Mouse (Mus musculus): ENCODE results near the gene Cntn5. TPM values are rescaled to one million over a fixed set of nuclear protein-coding genes. Genes with fewer than 3 reads are reported as not detected.

Gene Cntn5
- polyA plus RNA-seq, 1 experiment from 2014 or later: 2.3 TPM

DNA sequence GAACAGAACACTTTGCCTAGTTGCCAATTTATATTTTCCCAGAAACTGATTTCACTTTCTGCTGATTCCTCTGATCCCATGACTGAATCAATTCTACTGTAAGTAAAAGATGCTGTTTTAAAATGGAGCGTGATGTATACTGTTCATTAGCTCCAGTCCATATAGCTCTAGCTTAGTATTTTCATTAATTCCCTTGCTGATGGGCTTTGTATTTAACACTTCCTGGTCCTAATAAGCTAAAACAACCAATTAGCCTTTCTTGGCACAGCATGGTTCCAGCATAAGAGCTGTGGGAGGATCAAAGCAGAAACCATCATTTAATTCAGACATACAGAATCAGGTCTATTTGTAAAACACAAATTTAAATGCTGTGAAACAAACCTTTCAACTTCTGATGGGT is 375.5 kb downstream of the Cntn5 start:
- Histone ChIP-seq H3K27me3 (replicated peaks; ENCODE audit: control insufficient read depth, insufficient read depth, low read length) (no peaks in the 10 kb centered on the region), H3K4me3 (ENCODE audit: low read depth, low read length) (no peak overlapping the region), H3K36me3 (ENCODE audit: control insufficient read depth, insufficient read depth, low read length) (no peaks in the 10 kb centered on the region), H3K4me2 (ENCODE audit: low read depth, low read length) (no peak overlapping the region), H3K9me3 (ENCODE audit: control insufficient read depth, low read length) (no peaks in the 10 kb centered on the region), H3K27ac (replicated peaks; ENCODE audit: low read depth, low read length) (no peak overlapping the region), H3K4me1 (ENCODE audit: control insufficient read depth, insufficient read depth, low read length) (no peaks in the 10 kb centered on the region), H3K9ac (ENCODE audit: low read depth, low read length) (no peak overlapping the region)
- 87% methylated on average over 1 of the region's 1 CpGs for WGBS
- ATAC-seq (ENCODE audit: low read depth) (no peak), DNase-seq (ENCODE audit: low spot score) (no peak)

DNA sequence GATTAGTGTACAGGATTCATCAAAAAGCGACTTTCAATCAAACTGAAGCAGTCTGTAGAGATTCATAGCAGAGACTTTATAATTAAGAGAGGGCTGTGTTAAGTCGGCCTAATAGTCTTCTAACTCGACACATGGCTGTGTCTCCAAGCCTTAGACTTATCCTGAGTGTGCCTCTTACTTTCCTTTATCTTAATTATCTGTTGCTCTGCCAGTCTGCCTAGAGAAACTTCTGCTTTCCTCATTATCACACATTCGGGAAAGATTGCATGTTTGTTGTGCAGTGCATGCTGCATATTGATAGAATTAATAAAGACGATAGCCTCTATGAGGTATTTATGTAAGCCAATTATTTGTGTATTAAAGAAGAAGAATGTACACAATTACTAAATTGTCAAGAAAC is 375.9 kb downstream of the Cntn5 start:
- Histone ChIP-seq H3K4me3 (ENCODE audit: low read depth, low read length) (no peak overlapping the region), H3K27me3 (replicated peaks; ENCODE audit: control insufficient read depth, insufficient read depth, low read length) (no peaks in the 10 kb centered on the region), H3K4me1 (ENCODE audit: control insufficient read depth, insufficient read depth, low read length) (no peaks in the 10 kb centered on the region), H3K4me2 (ENCODE audit: low read depth, low read length) (no peak overlapping the region), H3K27ac (replicated peaks; ENCODE audit: low read depth, low read length) (no peak overlapping the region), H3K9ac (ENCODE audit: low read depth, low read length) (no peak overlapping the region), H3K36me3 (ENCODE audit: control insufficient read depth, insufficient read depth, low read length) (no peaks in the 10 kb centered on the region), H3K9me3 (ENCODE audit: control insufficient read depth, low read length) (no peaks in the 10 kb centered on the region)
- ATAC-seq (ENCODE audit: low read depth): no peak
- no peak for DNase-seq (ENCODE audit: low spot score)
- WGBS: 75% methylated on average over 5 of the region's 5 CpGs

DNA sequence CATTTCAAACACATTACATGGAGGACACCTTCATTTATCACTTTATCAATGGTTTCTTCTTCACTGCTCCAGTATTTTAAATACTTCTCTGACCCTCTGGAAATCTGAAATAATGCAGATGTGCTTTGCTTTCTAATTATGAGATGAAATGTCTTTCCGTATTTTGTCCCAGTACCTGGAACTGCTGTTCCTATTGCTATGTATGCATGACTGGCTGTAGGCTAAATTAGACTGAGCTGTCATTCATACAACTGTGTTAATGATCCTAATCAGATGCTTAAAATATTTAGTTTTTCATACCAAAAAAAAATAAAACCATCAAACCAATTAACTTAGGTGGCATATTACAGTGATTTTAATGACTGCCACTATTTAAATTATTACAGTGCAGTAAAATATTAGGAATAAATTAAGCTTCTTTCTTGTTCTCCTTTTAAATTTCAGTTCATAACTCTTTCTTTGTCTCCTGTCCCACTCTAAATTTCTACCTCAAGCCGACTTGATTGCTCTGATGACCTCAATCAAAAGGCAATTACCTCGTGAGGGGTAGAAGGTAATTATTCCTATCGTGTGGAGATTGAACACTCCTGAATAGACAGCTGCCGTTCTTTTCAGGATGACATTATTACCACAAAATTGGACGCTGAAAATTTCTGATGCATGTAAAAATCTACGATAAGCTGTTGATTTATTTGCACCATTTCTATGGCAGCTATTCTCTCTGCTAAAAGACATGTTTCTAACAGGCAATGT is 378.5 kb downstream of the Cntn5 start:
- no peak overlapping the region for H3K27ac ChIP-seq (replicated peaks; ENCODE audit: low read depth, low read length)
- H3K4me1 ChIP-seq (ENCODE audit: control insufficient read depth, insufficient read depth, low read length): no peaks in the 10 kb centered on the region
- no peaks in the 10 kb centered on the region for H3K27me3 ChIP-seq (replicated peaks; ENCODE audit: control insufficient read depth, insufficient read depth, low read length)
- no peak for DNase-seq (ENCODE audit: low spot score)
- H3K36me3 ChIP-seq (ENCODE audit: control insufficient read depth, insufficient read depth, low read length): no peaks in the 10 kb centered on the region
- no peak for ATAC-seq (ENCODE audit: low read depth)
- WGBS: 46% methylated on average over 7 of the region's 7 CpGs
- H3K9me3 ChIP-seq (ENCODE audit: control insufficient read depth, low read length): no peaks in the 10 kb centered on the region
- no peak overlapping the region for H3K9ac ChIP-seq (ENCODE audit: low read depth, low read length)
- no peak overlapping the region for H3K4me3 ChIP-seq (ENCODE audit: low read depth, low read length)
- H3K4me2 ChIP-seq (ENCODE audit: low read depth, low read length): no peak overlapping the region

DNA sequence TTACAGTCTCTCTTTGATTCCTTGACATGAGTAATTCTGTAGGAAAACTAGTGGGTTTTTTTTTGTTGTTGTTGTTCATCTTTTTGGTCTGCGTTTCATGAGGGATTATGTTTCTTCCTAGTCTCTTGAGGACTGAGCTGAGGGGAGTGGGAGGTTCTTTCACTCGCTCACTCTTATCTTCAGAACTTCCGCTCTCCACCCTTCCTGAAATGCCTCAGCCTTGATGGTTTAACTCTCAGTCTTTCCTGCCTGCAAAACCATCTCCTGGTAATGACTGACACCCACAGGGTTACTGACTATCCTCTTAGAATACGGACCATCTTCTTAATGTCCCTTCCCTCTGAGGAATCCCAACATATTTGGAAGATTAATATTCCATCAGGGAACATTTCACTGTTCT is 382.0 kb downstream of the Cntn5 start:
- ATAC-seq (ENCODE audit: low read depth): no peak
- no peaks in the 10 kb centered on the region for H3K36me3 ChIP-seq (ENCODE audit: control insufficient read depth, insufficient read depth, low read length)
- H3K27me3 ChIP-seq (replicated peaks; ENCODE audit: control insufficient read depth, insufficient read depth, low read length): no peaks in the 10 kb centered on the region
- no peak overlapping the region for H3K27ac ChIP-seq (replicated peaks; ENCODE audit: low read depth, low read length)
- no peak overlapping the region for H3K9ac ChIP-seq (ENCODE audit: low read depth, low read length)
- H3K9me3 ChIP-seq (ENCODE audit: control insufficient read depth, low read length): no peaks in the 10 kb centered on the region
- no peak overlapping the region for H3K4me2 ChIP-seq (ENCODE audit: low read depth, low read length)
- H3K4me3 ChIP-seq (ENCODE audit: low read depth, low read length): no peak overlapping the region
- WGBS: 68% methylated on average over 4 of the region's 4 CpGs
- H3K4me1 ChIP-seq (ENCODE audit: control insufficient read depth, insufficient read depth, low read length): no peaks in the 10 kb centered on the region
- DNase-seq (ENCODE audit: low spot score): no peak

DNA sequence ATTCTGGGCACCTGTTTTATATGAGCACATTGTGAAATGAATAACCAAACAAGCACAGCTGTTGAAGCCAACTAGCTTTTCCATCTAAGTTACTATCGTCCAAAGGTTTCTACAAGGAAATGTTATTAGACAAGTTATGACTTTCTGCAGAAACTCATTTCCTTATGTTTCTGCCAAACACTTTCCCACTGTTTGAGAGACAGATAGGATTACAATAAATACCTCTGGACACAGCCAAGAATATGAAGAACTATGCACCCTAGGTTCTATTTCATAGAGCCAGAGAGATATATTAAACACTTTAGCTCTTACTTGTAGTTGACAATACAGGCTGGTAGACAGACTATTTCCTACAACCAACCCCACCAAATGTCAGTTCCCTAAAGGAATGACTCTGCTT is 383.5 kb downstream of the Cntn5 start:
- ATAC-seq (ENCODE audit: low read depth): no peak
- Histone ChIP-seq H3K27me3 (replicated peaks; ENCODE audit: control insufficient read depth, insufficient read depth, low read length) (no peaks in the 10 kb centered on the region), H3K36me3 (ENCODE audit: control insufficient read depth, insufficient read depth, low read length) (no peaks in the 10 kb centered on the region), H3K27ac (replicated peaks; ENCODE audit: low read depth, low read length) (no peak overlapping the region), H3K4me3 (ENCODE audit: low read depth, low read length) (no peak overlapping the region), H3K9ac (ENCODE audit: low read depth, low read length) (no peak overlapping the region), H3K9me3 (ENCODE audit: control insufficient read depth, low read length) (no peaks in the 10 kb centered on the region), H3K4me1 (ENCODE audit: control insufficient read depth, insufficient read depth, low read length) (no peaks in the 10 kb centered on the region), H3K4me2 (ENCODE audit: low read depth, low read length) (no peak overlapping the region)
- peak; percentile 61 for DNase-seq (ENCODE audit: low spot score)
- WGBS: 35% methylated on average over 1 of the region's 1 CpGs

DNA sequence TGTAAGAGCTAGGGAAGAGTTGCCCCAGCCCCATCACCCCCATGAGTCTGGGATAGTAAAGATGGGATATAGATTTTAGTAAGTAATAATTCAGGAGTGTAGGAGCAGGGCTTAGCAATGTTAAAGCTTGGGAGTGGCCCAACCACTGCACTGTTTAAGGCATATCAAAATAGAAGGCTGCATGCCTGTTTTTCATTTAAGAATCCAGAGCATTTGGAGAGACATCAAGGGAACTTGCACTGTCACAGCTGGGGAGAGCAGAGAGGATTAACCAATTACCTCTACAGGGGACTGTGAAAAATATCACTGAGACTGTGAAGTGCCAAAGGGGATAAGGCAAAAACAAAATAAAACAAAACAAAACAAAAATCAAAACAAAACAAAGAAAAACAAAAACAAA is 412.3 kb downstream of the Cntn5 start:
- no peak overlapping the region for H3K9ac ChIP-seq (ENCODE audit: low read depth, low read length)
- no peak for ATAC-seq (ENCODE audit: low read depth)

DNA sequence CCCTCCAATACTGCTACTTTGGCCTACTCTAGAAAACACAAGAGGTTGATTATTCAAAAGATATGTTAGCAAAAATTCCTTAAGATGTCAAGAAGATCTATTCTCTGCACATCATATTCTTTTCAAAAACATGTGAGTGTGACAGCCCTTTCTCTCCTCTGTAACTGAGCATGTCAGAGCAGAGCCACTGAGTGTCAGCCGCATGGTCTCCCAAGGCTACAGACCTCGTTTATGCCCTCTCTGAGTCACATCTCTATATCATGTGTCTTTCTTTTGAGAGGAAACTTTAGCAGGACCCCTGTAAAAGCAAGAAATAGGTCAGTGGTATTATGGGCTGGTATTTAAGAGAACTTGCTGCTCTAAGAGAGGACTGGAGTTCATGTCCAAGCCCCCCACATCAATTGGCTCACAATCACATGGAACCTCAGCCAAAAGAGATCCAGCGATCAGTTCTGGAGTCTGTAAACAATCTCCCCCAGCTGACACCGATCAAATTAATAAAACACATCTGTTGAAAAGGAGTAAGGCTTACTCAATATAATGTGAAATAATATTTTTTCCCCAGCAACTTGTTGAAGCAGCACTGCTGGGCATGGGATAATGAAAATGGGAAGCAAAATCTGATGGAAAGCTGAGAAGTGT is 433.0 kb downstream of the Cntn5 start:
- no peaks in the 10 kb centered on the region for H3K27me3 ChIP-seq (replicated peaks; ENCODE audit: control insufficient read depth, insufficient read depth, low read length)
- H3K4me3 ChIP-seq (ENCODE audit: low read depth, low read length): no peak overlapping the region
- H3K36me3 ChIP-seq (ENCODE audit: control insufficient read depth, insufficient read depth, low read length): no peaks in the 10 kb centered on the region
- peak; percentile 67 for DNase-seq (ENCODE audit: low spot score)
- no peak overlapping the region for H3K9ac ChIP-seq (ENCODE audit: low read depth, low read length)
- ATAC-seq (ENCODE audit: low read depth): peak; percentile 62; the same call in 1 of the 2 replicates
- H3K4me1 ChIP-seq (ENCODE audit: control insufficient read depth, insufficient read depth, low read length): peaks cover 9% of the 10 kb centered on the region; the same call in 1 of the 2 replicates
- H3K27ac ChIP-seq (replicated peaks; ENCODE audit: low read depth, low read length): no peak overlapping the region
- 45% methylated on average over 4 of the region's 4 CpGs for WGBS
- H3K9me3 ChIP-seq (ENCODE audit: control insufficient read depth, low read length): 0 out of 2 replicates have a peak, but pooled peaks cover 5% of the 10 kb centered on the region
- no peak overlapping the region for H3K4me2 ChIP-seq (ENCODE audit: low read depth, low read length)

More for the DNA sequence above, 412.3 kb downstream of the Cntn5 start:
- Histone ChIP-seq H3K4me3 (ENCODE audit: low read depth, low read length) (no peak overlapping the region), H3K4me1 (ENCODE audit: control insufficient read depth, insufficient read depth, low read length) (peaks cover 6% of the 10 kb centered on the region; the same call in 1 of the 2 replicates), H3K27ac (replicated peaks; ENCODE audit: low read depth, low read length) (no peak overlapping the region), H3K36me3 (ENCODE audit: control insufficient read depth, insufficient read depth, low read length) (no peaks in the 10 kb centered on the region), H3K9me3 (ENCODE audit: control insufficient read depth, low read length) (no peaks in the 10 kb centered on the region), H3K4me2 (ENCODE audit: low read depth, low read length) (no peak overlapping the region), H3K27me3 (replicated peaks; ENCODE audit: control insufficient read depth, insufficient read depth, low read length) (no peaks in the 10 kb centered on the region)
- peak; percentile 65 for DNase-seq (ENCODE audit: low spot score)

DNA sequence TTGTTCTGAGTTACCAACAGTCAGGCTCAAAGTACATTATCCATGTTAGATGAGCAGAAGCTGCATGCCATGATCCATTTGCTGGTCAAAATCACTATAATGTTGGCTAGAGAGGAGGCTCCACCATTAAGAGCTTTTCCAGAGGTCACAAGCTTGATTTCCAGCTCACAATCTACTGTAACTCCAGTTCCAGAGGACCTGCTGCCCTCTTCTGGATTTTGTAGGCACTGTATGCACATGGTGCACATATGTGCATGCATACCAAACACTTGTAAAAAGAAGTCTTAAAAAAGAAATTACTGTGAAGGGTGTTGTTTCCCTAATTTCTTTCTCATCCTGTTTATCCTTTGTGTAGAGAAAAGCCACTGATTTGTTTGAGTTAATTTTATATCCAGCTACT is 439.8 kb downstream of the Cntn5 start:
- H3K27me3 ChIP-seq (replicated peaks; ENCODE audit: control insufficient read depth, insufficient read depth, low read length): no peaks in the 10 kb centered on the region
- no peak overlapping the region for H3K9ac ChIP-seq (ENCODE audit: low read depth, low read length)
- no peaks in the 10 kb centered on the region for H3K9me3 ChIP-seq (ENCODE audit: control insufficient read depth, low read length)
- H3K4me2 ChIP-seq (ENCODE audit: low read depth, low read length): no peak overlapping the region
- no peaks in the 10 kb centered on the region for H3K36me3 ChIP-seq (ENCODE audit: control insufficient read depth, insufficient read depth, low read length)
- no peak for DNase-seq (ENCODE audit: low spot score)
- H3K4me1 ChIP-seq (ENCODE audit: control insufficient read depth, insufficient read depth, low read length): no peaks in the 10 kb centered on the region
- no peak overlapping the region for H3K27ac ChIP-seq (replicated peaks; ENCODE audit: low read depth, low read length)
- ATAC-seq (ENCODE audit: low read depth): no peak
- no peak overlapping the region for H3K4me3 ChIP-seq (ENCODE audit: low read depth, low read length)

DNA sequence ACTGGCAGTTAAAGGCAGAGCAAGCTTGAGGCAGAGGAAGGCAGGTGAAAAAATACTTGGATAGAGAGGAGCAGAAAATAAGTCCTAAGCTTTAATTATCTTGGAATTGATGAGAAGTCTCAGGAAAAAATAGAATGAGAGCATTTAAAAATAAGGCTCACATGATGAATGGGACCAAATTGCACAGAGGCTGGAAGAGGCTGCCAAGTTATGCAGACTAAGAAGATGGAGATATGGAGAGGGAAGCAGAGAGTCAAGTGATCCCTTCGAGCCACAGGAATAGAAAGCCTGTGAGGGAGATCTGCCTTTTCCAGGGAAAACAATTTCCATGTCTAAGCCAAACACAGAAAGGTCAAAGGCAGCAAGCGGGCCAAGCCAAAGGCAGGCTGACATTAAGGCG is 446.7 kb downstream of the Cntn5 start:
- DNase-seq (ENCODE audit: low spot score) (peak; percentile 26), ATAC-seq (ENCODE audit: low read depth) (no peak)
- H3K4me3 ChIP-seq (ENCODE audit: low read depth, low read length): no peak overlapping the region

More for the DNA sequence above, 446.7 kb downstream of the Cntn5 start:
- Histone ChIP-seq H3K27me3 (replicated peaks; ENCODE audit: control insufficient read depth, insufficient read depth, low read length) (no peaks in the 10 kb centered on the region), H3K27ac (replicated peaks; ENCODE audit: low read depth, low read length) (no peak overlapping the region), H3K36me3 (ENCODE audit: control insufficient read depth, insufficient read depth, low read length) (no peaks in the 10 kb centered on the region), H3K4me1 (ENCODE audit: control insufficient read depth, insufficient read depth, low read length) (no peaks in the 10 kb centered on the region), H3K9ac (ENCODE audit: low read depth, low read length) (no peak overlapping the region), H3K4me2 (ENCODE audit: low read depth, low read length) (no peak overlapping the region), H3K9me3 (ENCODE audit: control insufficient read depth, low read length) (no peaks in the 10 kb centered on the region)
- 38% methylated on average over 3 of the region's 3 CpGs for WGBS
